Mouse (Mus musculus): ENCODE measurements around the gene Pgk1.

Gene Pgk1

DNA sequence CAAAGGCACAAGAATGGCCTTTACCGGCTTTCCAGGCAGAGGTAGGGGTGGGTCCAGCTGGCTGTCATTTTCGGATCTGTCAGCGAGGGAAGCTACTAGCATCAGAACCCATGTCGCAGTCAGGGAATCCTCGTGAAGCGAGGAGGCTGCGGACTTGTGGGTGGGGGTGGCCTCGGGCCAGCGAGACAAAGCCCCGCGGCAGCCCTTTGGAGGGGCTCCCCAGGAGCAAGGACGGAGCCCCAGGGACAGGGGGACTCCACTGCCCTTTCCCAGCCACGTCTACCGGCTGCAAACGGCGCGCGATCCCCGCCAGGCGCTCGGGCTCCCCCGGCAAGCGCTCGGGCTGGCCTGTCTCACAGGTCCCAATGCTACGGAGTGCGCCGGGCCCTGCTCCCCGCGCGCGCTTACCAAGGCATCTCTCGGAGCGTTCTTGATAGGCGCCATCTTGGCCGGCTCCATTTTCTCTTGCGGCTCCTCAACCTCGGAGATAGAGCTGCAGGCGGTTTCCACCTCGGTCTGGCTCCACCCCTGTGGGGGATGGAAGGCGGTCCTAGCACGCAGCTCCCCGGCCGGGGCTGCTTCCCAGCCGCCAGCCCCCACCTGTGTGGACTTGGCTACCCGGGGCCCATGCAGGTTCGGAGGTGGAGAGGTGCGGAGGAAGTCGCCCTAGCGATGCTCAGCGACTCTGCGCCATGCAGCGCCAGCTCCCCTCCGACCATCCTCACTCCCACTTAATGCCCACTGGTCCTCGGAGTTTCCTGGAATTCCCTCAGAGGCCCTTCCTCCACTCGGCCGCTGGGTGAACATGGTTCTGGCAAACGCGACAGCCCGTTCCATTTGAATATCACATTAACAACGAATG, 32.5 kb downstream of the Pgk1 start:
- peak; percentile 85 for DNase-seq (ENCODE audit: low read depth)

DNA sequence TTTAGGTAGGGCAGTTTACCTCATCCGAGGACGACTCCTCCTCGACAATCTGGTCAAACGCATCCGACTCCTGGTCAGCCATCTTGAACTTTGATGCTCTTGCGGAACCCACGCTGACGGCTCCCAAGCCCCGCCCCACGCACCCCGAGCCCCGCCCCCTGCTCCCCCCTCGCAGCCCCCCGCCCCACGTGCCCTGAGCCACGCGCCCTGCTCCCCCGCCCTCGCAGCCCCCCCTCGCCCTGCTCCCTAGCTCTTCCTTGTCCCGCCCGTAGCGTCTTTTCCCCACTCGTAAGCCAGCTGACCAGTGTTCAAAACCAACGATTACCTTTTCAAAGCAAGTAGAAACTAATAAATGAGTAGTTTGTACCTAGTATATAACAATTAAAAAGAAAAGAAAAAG, 34.2 kb downstream of the Pgk1 start, which contains the start of gene Taf9b:
Gene Taf9b (minus strand): TSS at position 101 of the 400 bp plus-strand sequence.
- DNase-seq (ENCODE audit: low read depth): no peak
